Mouse (Mus musculus): ENCODE data around the gene Rex1bd.

Rex1bd gene

GRCm38 (mm10) chr8:70501820-70502529, 4.6 kb downstream of the Rex1bd start:
- DNase-seq = peak; percentile 70

GRCm38 (mm10) chr8:70500386-70501301, 5.9 kb downstream of the Rex1bd start:
- DNase-seq = no peak

GRCm38 (mm10) chr8:70495771-70496062, 10.8 kb downstream of the Rex1bd start:
- DNase-seq = no peak

- DNase-seq = no peak
These were observed 11.4 kb downstream of the Rex1bd start for GRCm38 (mm10) chr8:70495001-70495770.

- no peak for DNase-seq
These were observed 12.1 kb downstream of the Rex1bd start for GRCm38 (mm10) chr8:70494416-70494945.

- DNase-seq = peak; percentile 47
These were observed 12.7 kb downstream of the Rex1bd start for GRCm38 (mm10) chr8:70493692-70494415.

GRCm38 (mm10) chr8:70492664-70493640, 13.6 kb downstream of the Rex1bd start, which contains the start of gene Crlf1:
Gene Crlf1 (plus strand): TSS chr8:70493158.
- DNase-seq = no peak

- no peak for DNase-seq
These were observed 15.6 kb downstream of the Rex1bd start for GRCm38 (mm10) chr8:70490880-70491495.

GRCm38 (mm10) chr8:70490061-70490879, 16.3 kb downstream of the Rex1bd start:
- DNase-seq = no peak

GRCm38 (mm10) chr8:70489576-70489975, 17.0 kb downstream of the Rex1bd start:
- no peak for DNase-seq

GRCm38 (mm10) chr8:70488931-70489470, 17.6 kb downstream of the Rex1bd start:
- DNase-seq = no peak

- peak; percentile 68 for DNase-seq
These were observed 18.4 kb downstream of the Rex1bd start for GRCm38 (mm10) chr8:70487993-70488796.

GRCm38 (mm10) chr8:70486941-70487520, 19.5 kb downstream of the Rex1bd start, which contains the start of gene Tmem59l:
Gene Tmem59l (minus strand): TSS chr8:70487358.
- DNase-seq = peak; percentile 82

GRCm38 (mm10) chr8:70486191-70486681, 20.3 kb downstream of the Rex1bd start:
- DNase-seq = peak; percentile 81

GRCm38 (mm10) chr8:70482943-70483342, 23.6 kb downstream of the Rex1bd start:
- DNase-seq = no peak

- DNase-seq = no peak
These were observed 24.6 kb downstream of the Rex1bd start for GRCm38 (mm10) chr8:70481908-70482307.

GRCm38 (mm10) chr8:70477269-70477982, 29.1 kb downstream of the Rex1bd start:
- peak; percentile 77 for DNase-seq
